Mouse (Mus musculus): ENCODE results near the gene Adat1. TPM values are rescaled to one million over a fixed set of nuclear protein-coding genes. Genes with fewer than 3 reads are reported as not detected.

Adat1 gene
- polyA plus RNA-seq, 1 experiment from 2014 or later: 2.5 TPM

DNA sequence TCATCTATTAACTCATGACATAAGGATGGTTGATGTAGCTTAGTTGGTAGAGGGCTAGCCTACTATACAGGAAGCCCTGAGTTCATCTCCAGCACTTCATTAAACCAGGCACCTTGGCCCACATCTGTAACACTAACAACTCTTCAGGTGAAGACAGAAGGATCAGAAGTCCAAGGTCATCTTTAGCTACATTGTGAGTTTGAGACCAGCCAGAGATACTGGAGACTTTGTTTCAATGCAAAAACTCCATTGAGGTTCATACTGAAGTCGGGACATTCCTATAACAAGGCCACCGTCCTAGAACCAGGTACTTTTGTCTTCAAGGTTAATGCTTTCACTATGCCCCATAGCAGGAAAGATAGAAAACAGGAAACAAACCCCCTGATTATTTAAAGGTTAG lies 57.9 kb downstream of the Adat1 start:
- Histone ChIP-seq H3K27ac (replicated peaks) (no peak overlapping the region), H3K9ac (ENCODE audit: low read length) (no peak overlapping the region), H3K9me3 (ENCODE audit: control insufficient read depth, low read length) (no peaks in the 10 kb centered on the region), H3K4me2 (replicated peaks; ENCODE audit: low read depth) (no peak overlapping the region), H3K4me1 (replicated peaks; ENCODE audit: control insufficient read depth, insufficient read depth) (0 out of 2 replicates have a peak, but pooled peaks cover 3% of the 10 kb centered on the region), H3K36me3 (ENCODE audit: control insufficient read depth, insufficient read depth, low read length) (no peaks in the 10 kb centered on the region), H3K27me3 (ENCODE audit: control insufficient read depth, insufficient read depth, low read length) (no peaks in the 10 kb centered on the region), H3K4me3 (ENCODE audit: low read depth, low read length) (no peak overlapping the region)
- 92% methylated on average over 2 of the region's 2 CpGs for WGBS
- TF ChIP-seq EP300 (optimal IDR thresholded peaks at IDR 0.05) (no peak), CTCF (IDR thresholded peaks at IDR 0.05; ENCODE audit: low read depth) (no peak)
- no peak for DNase-seq (ENCODE audit: low spot score)
- ATAC-seq (ENCODE audit: low FRiP score, low TSS enrichment): no peak

GRCm38 (mm10) chr8:111933348-111934076 lies 58.6 kb downstream of the Adat1 start, which contains the start of gene Tmem231:
Tmem231 (minus strand) TSS chr8:111933881.
- Histone ChIP-seq H3K36me3 (ENCODE audit: control insufficient read depth, insufficient read depth, low read length) (no peaks in the 10 kb centered on the region), H3K27ac (replicated peaks) (peak within 1 kb of the TSS; percentile 56)
- WGBS: 2% methylated on average over 53 of the region's 53 CpGs

DNA sequence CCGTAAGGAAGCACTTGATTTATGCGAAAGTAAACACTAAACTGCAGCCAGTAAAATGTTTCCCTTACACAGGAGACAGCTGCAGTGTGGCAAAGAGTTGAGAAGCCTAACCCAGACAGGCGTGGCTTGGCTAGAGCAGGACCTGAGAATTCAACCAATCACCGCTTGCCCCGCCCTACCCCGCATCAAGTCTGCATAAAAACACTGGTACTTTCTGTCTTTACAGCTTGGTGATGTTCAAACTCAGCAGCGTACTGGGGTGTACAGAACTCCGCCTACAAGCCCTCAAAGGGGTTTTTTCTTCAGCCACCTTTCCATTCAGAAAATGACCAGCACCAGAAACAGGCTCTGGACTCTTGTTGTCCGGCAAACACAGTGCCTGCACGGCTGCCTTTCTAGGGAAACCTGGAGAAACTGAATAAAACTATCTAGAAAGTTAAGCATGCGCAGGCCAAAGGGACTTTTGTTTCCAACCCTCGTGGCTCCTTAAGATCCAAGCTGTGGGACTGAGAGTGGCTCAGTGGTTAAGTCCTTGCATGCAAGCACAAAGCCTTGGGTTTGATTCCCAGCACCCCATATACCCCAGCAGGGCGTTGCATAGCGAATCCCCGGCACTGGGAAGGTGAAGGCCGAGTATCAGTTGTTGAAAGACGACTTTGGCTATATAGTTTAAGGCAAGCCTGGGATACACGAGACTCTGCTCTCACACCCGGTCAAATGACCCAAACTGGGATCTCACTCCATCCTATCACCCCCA lies 59.3 kb downstream of the Adat1 start:
- 0 out of 2 replicates have a peak, but pooled peaks cover 3% of the 10 kb centered on the region for H3K4me1 ChIP-seq (replicated peaks; ENCODE audit: control insufficient read depth, insufficient read depth)
- peak overlapping the region; percentile 56; the same call in 1 of the 2 replicates for H3K27ac ChIP-seq (replicated peaks)
- peak; percentile 70; the same call in 1 of the 2 replicates for ATAC-seq (ENCODE audit: low FRiP score, low TSS enrichment)
- H3K4me2 ChIP-seq (replicated peaks; ENCODE audit: low read depth): peak overlapping the region; percentile 100
- TF ChIP-seq EP300 (optimal IDR thresholded peaks at IDR 0.05) (no peak), CTCF (IDR thresholded peaks at IDR 0.05; ENCODE audit: low read depth) (no peak)
- H3K9ac ChIP-seq (ENCODE audit: low read length): peak overlapping the region; percentile 69
- peak overlapping the region; percentile 67 for H3K4me3 ChIP-seq (ENCODE audit: low read depth, low read length)
- DNase-seq (ENCODE audit: low spot score): peak; percentile 70
- 25% methylated on average over 19 of the region's 19 CpGs for WGBS
- no peaks in the 10 kb centered on the region for H3K36me3 ChIP-seq (ENCODE audit: control insufficient read depth, insufficient read depth, low read length)
- H3K27me3 ChIP-seq (ENCODE audit: control insufficient read depth, insufficient read depth, low read length): no peaks in the 10 kb centered on the region
- H3K9me3 ChIP-seq (ENCODE audit: control insufficient read depth, low read length): no peaks in the 10 kb centered on the region

More at GRCm38 (mm10) chr8:111933348-111934076, 58.6 kb downstream of the Adat1 start, which contains the start of gene Tmem231:
- peak; percentile 89 for DNase-seq (ENCODE audit: low spot score)
- no peaks in the 10 kb centered on the region for H3K9me3 ChIP-seq (ENCODE audit: control insufficient read depth, low read length)
- peak; percentile 98 for ATAC-seq (ENCODE audit: low FRiP score, low TSS enrichment)
- H3K4me2 ChIP-seq (replicated peaks; ENCODE audit: low read depth): peak within 1 kb of the TSS; percentile 100
- 0 out of 2 replicates have a peak, but pooled peaks cover 3% of the 10 kb centered on the region for H3K4me1 ChIP-seq (replicated peaks; ENCODE audit: control insufficient read depth, insufficient read depth)
- no peaks in the 10 kb centered on the region for H3K27me3 ChIP-seq (ENCODE audit: control insufficient read depth, insufficient read depth, low read length)
- peak; percentile 31 for TF ChIP-seq CTCF (IDR thresholded peaks at IDR 0.05; ENCODE audit: low read depth)
- TF ChIP-seq EP300 (optimal IDR thresholded peaks at IDR 0.05): no peak
- peak within 1 kb of the TSS; percentile 67 for H3K4me3 ChIP-seq (ENCODE audit: low read depth, low read length)
- peak within 1 kb of the TSS; percentile 69 for H3K9ac ChIP-seq (ENCODE audit: low read length)

- no peaks in the 10 kb centered on the region for H3K9me3 ChIP-seq (ENCODE audit: control insufficient read depth, low read length)
- 0 out of 2 replicates have a peak, but pooled peaks cover 3% of the 10 kb centered on the region for H3K4me1 ChIP-seq (replicated peaks; ENCODE audit: control insufficient read depth, insufficient read depth)
- no peak overlapping the region for H3K4me3 ChIP-seq (ENCODE audit: low read depth, low read length)
- DNase-seq (ENCODE audit: low spot score) (no peak), ATAC-seq (ENCODE audit: low FRiP score, low TSS enrichment) (no peak)
- no peak overlapping the region for H3K9ac ChIP-seq (ENCODE audit: low read length)
- no peaks in the 10 kb centered on the region for H3K27me3 ChIP-seq (ENCODE audit: control insufficient read depth, insufficient read depth, low read length)
- H3K4me2 ChIP-seq (replicated peaks; ENCODE audit: low read depth): no peak overlapping the region
- no peaks in the 10 kb centered on the region for H3K36me3 ChIP-seq (ENCODE audit: control insufficient read depth, insufficient read depth, low read length)
- 69% methylated on average over 16 of the region's 16 CpGs for WGBS
- H3K27ac ChIP-seq (replicated peaks): no peak overlapping the region
- no peak for TF ChIP-seq EP300 (optimal IDR thresholded peaks at IDR 0.05)
- TF ChIP-seq CTCF (IDR thresholded peaks at IDR 0.05; ENCODE audit: low read depth): no peak
Measured at GRCm38 (mm10) chr8:111931721-111932120, 60.4 kb downstream of the Adat1 start.

DNA sequence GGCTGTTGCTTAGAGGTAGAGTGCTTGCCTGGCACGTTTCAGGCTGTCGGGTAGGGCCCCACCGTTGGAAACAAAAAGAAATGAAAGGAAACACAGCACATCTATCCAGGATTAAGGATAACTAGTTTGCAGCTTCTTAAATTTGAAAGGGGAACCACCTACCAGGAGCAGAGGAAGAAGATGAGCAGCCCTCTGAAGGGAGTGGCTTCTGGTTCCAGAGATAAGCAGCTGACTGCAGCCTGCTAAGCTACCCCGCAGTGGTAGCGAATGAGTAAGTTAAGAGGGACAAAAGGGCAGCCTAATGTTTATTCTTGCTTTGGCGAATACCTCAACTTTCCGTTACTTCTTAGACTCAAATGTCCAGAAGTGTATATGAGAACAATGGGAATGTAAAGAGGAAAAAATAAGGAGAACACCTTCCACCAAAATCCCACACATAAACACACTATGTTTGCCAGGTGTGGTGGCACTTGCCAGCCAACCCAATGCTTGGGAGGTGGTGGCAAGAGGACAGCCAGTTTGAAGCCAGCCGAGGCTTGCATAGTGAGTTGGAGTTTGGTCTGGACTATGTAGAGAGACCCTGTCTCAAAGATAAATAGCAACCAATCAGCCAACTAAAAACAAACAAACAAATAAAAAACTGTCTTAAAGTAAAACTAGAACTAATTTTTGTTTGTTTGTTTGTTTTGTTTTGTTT lies 62.3 kb downstream of the Adat1 start:
- WGBS: 44% methylated on average over 8 of the region's 8 CpGs
- no peak for ATAC-seq (ENCODE audit: low FRiP score, low TSS enrichment)
- TF ChIP-seq CTCF (IDR thresholded peaks at IDR 0.05; ENCODE audit: low read depth): no peak

More for the DNA sequence above, 62.3 kb downstream of the Adat1 start:
- DNase-seq (ENCODE audit: low spot score): no peak
- no peak overlapping the region for H3K4me2 ChIP-seq (replicated peaks; ENCODE audit: low read depth)
- no peak overlapping the region for H3K9ac ChIP-seq (ENCODE audit: low read length)
- no peaks in the 10 kb centered on the region for H3K9me3 ChIP-seq (ENCODE audit: control insufficient read depth, low read length)
- no peaks in the 10 kb centered on the region for H3K27me3 ChIP-seq (ENCODE audit: control insufficient read depth, insufficient read depth, low read length)
- no peaks in the 10 kb centered on the region for H3K36me3 ChIP-seq (ENCODE audit: control insufficient read depth, insufficient read depth, low read length)
- no peak overlapping the region for H3K4me3 ChIP-seq (ENCODE audit: low read depth, low read length)
- H3K27ac ChIP-seq (replicated peaks): no peak overlapping the region
- H3K4me1 ChIP-seq (replicated peaks; ENCODE audit: control insufficient read depth, insufficient read depth): 0 out of 2 replicates have a peak, but pooled peaks cover 3% of the 10 kb centered on the region
